In genomic region chr3:137752447-137753256, GRCm38 (mm10) we compare ENCODE assay signal across 8 mouse cellular contexts.
A peak's percentile ranks its signal among the peaks of the same experiment; 100 is the strongest.
DNase-seq lines count a peak whose midpoint lies in the region; ATAC-seq and TF ChIP-seq lines count a peak whose summit lies in the region.

No protein-coding gene starts in this region.

- TF ChIP-seq CTCF in Patski (IDR thresholded peaks at IDR 0.05) = peak; percentile 97
- peak; percentile 89 for TF ChIP-seq CTCF in gastrocnemius, adult 2 months (IDR thresholded peaks at IDR 0.05)
- peak; percentile 87 for TF ChIP-seq CTCF in hindbrain, postnatal 0 days (IDR thresholded peaks at IDR 0.05; ENCODE audit: low read depth)

- 16% methylated on average over 25 of the region's 25 CpGs for whole genome bisulfite sequencing in hindbrain, postnatal 0 days

- H3K9ac ChIP-seq in hindbrain, postnatal 0 days (replicated peaks; ENCODE audit: low read length) = peak overlapping the region; percentile 43

- H3K36me3 ChIP-seq in hindbrain, postnatal 0 days (ENCODE audit: insufficient read depth, low read length) = no peaks in the 10 kb centered on the region

- H3K9me3 ChIP-seq in hindbrain, postnatal 0 days (ENCODE audit: low read length) = no peaks in the 10 kb centered on the region

- peak; percentile 96 for DNase-seq in Patski (ENCODE audit: low read depth, low spot score)
- DNase-seq in cerebellum, postnatal 25 days = peak; percentile 88 to 93
- DNase-seq in gastrocnemius, adult 2 months = peak; percentile 87
- DNase-seq in hindbrain, postnatal 0 days (ENCODE audit: low spot score) = peak; percentile 94
- peak; percentile 88 to 89 for DNase-seq in left cerebral cortex, adult 18-20 months (ENCODE audit: low spot score in 2 of 2)
- peak; percentile 77 to 80 for DNase-seq in lung, postnatal 4 days
- DNase-seq in right cerebral cortex, adult 2 months (ENCODE audit: low spot score in 2 of 2) = peak; percentile 88 to 91
- DNase-seq in urinary bladder, postnatal 14 days (ENCODE audit: low spot score) = peak; percentile 82

- peak overlapping the region; percentile 53 for H3K4me2 ChIP-seq in hindbrain, postnatal 0 days (ENCODE audit: low read depth, low read length)

- H3K4me1 ChIP-seq in hindbrain, postnatal 0 days (ENCODE audit: insufficient read depth, low read length) = no peaks in the 10 kb centered on the region

- H3K27ac ChIP-seq in gastrocnemius, adult 2 months = peak overlapping the region; percentile 76
- peak overlapping the region; percentile 54; the same call in 1 of the 2 replicates for H3K27ac ChIP-seq in hindbrain, postnatal 0 days

- peak; percentile 86 for ATAC-seq in Patski
- ATAC-seq in hindbrain, postnatal 0 days = peak; percentile 89

- peak overlapping the region; percentile 67 for H3K4me3 ChIP-seq in gastrocnemius, adult 2 months
- peak overlapping the region; percentile 29 for H3K4me3 ChIP-seq in hindbrain, postnatal 0 days (ENCODE audit: low read length)

- CTCF ChIA-PET in Patski (lab: Charles Lee) = interaction anchor here (0.6 to 5.1 kb wide), 14 partner anchors 23 to 1890 kb away, joined by 3 to 23 read pairs (median 3); no protein-coding TSS in a partner anchor

- H3K27me3 ChIP-seq in Patski = no peaks in the 10 kb centered on the region
- no peaks in the 10 kb centered on the region for H3K27me3 ChIP-seq in hindbrain, postnatal 0 days (ENCODE audit: insufficient read depth, low read length)

- POLR2A ChIA-PET in Patski (lab: Charles Lee) = interaction anchor here (0.5 to 1.3 kb wide), 5 partner anchors 10 to 842 kb away, joined by 3 to 6 read pairs (median 4); no protein-coding TSS in a partner anchor

- in situ Hi-C loops in Patski (cut with MboI; ENCODE audit: low pct_unique_long_range_greater_than_20kb) = loop anchor here (5.0 to 25.0 kb wide), 9 partner anchors 200 to 1590 kb away; partner anchors contain the start of gene Ppp3ca

- intact Hi-C loops in gastrocnemius, adult 2 months (cut with DNase I) = loop anchor here (5.0 to 10.0 kb wide), 6 partner anchors 110 to 1865 kb away; no protein-coding TSS in a partner anchor

Comparison
In these comparisons a context has a peak if more than half of its experiments do, and no peak if none do; other contexts are left out.
1. Peak in every context shown above with its lines: DNase-seq, ATAC-seq, H3K4me3 ChIP-seq and H3K27ac ChIP-seq.